Mouse (Mus musculus) spleen, adult 2 months (tissue): Measurements from ENCODE around the gene Hecw2.

Experiments used
- CTCF ChIP-seq: fragments of 200-500 bp; IDR thresholded peaks from 2 replicates; pipeline ENCODE4 v1.5.1; 2011; ENCODE audit warnings: mild to moderate bottlenecking, inconsistent platforms; ENCODE audit not compliant: insufficient read depth, insufficient read length, insufficient replicate concordance; ENCODE audit errors: extremely low read depth
- POLR2A ChIP-seq: fragments of 200-500 bp; IDR thresholded peaks from 2 replicates; pipeline ENCODE4 v1.6.1; 2011; ENCODE audit warnings: low read depth, low read length, inconsistent platforms

DNA sequence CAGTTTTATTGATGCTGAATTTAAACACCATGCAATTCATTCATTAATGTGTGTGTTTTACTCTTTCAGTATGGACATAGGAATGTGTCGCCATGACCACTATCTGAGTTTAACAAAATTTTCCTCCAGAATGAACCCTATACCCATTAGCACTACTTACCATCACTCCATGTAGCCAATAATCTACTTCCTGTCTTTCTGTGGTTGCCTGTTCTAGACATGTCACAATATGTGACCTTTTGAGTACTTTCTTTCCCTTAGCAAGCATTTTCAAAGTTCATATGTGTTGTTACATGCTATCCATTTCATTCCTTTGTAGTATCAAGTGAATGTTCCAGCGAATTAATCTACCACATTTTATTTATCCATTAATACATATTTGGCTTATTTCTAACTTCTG lies 294.6 kb downstream of the Hecw2 start:
- TF ChIP-seq CTCF (no peak), POLR2A (no peak)
